Mouse (Mus musculus) spleen, adult 2 months (tissue): ENCODE data around the gene Bpi. TPM values are rescaled to one million over a fixed set of nuclear protein-coding genes. Genes with fewer than 3 reads are reported as not detected.

Experiments
- DNase-seq, 2 experiments: peaks; one replicate each; pipeline versions ENCODE4 v3.0.0 to v3.0.0-alpha.2; 2012 to 2021; ENCODE audit warnings: low spot score in 2 of 2, low read depth in 1 of 2
- H3K27ac ChIP-seq: fragments of 200-500 bp; 2 replicates; pipeline ENCODE4 v1.5.1; 2012; ENCODE audit warnings: low read length, inconsistent platforms; ENCODE audit not compliant: insufficient read depth
- H3K27me3 ChIP-seq: fragments of 200-500 bp; 2 replicates; pipeline ENCODE4 v1.6.1; 2012; ENCODE audit warnings: mild to moderate bottlenecking, moderate library complexity, low read length, inconsistent platforms; ENCODE audit not compliant: control insufficient read depth, insufficient read depth
- H3K36me3 ChIP-seq: fragments of 200-500 bp; 2 replicates; pipeline ENCODE4 v1.6.1; 2012; ENCODE audit warnings: mild to moderate bottlenecking, low read length, inconsistent platforms; ENCODE audit not compliant: control insufficient read depth, insufficient read depth
- H3K4me1 ChIP-seq: fragments of 200-500 bp; 2 replicates; pipeline ENCODE4 v1.6.1; 2011; ENCODE audit warnings: inconsistent platforms; ENCODE audit not compliant: control insufficient read depth, insufficient read depth, insufficient read length
- H3K4me3 ChIP-seq: fragments of 200-500 bp; 2 replicates; pipeline ENCODE4 v1.5.1; 2011; ENCODE audit warnings: mild to moderate bottlenecking, inconsistent platforms; ENCODE audit not compliant: insufficient read depth, insufficient read length; ENCODE audit errors: extremely low read depth
- CTCF ChIP-seq: fragments of 200-500 bp; IDR thresholded peaks from 2 replicates; pipeline ENCODE4 v1.5.1; 2011; ENCODE audit warnings: mild to moderate bottlenecking, inconsistent platforms; ENCODE audit not compliant: insufficient read depth, insufficient read length, insufficient replicate concordance; ENCODE audit errors: extremely low read depth
- POLR2A ChIP-seq: fragments of 200-500 bp; IDR thresholded peaks from 2 replicates; pipeline ENCODE4 v1.6.1; 2011; ENCODE audit warnings: low read depth, low read length, inconsistent platforms
- WGBS: fragments of 180-500 bp; shearing (Covaris S2); methylation state at CpG from one replicate; pipeline ENCODE4 v1.1.7; 2018; 5-methylcytosine and 5-hydroxymethylcytosine counted together
- polyA plus RNA-seq: library from polyadenylated mRNA; depleted of rRNA; stranded (reverse); fragments of >200 nt; gene quantifications from 2 replicates; pipeline ENCODE4 v1.2.3, GENCODE M21; 2012

The Bpi gene
- polyA plus RNA-seq, 1 experiment = not detected

- H3K27ac ChIP-seq = no peak overlapping the region
- no peaks in the 10 kb centered on the region for H3K4me1 ChIP-seq
- no peaks in the 10 kb centered on the region for H3K36me3 ChIP-seq
- no peak for DNase-seq
- no peaks in the 10 kb centered on the region for H3K27me3 ChIP-seq
- H3K4me3 ChIP-seq = no peak overlapping the region
- WGBS = 80% methylated on average over 5 of the region's 5 CpGs
- no peak for TF ChIP-seq POLR2A
- no peak for TF ChIP-seq CTCF
Measured at GRCm38 (mm10) chr2:158241126-158241738, 16.7 kb upstream of the Bpi start.

GRCm38 (mm10) chr2:158242170-158242896 is 15.6 kb upstream of the Bpi start:
- Histone ChIP-seq H3K27ac (no peak overlapping the region), H3K4me3 (no peak overlapping the region), H3K36me3 (no peaks in the 10 kb centered on the region), H3K27me3 (no peaks in the 10 kb centered on the region), H3K4me1 (no peaks in the 10 kb centered on the region)
- TF ChIP-seq POLR2A (no peak), CTCF (no peak)
- 88% methylated on average over 18 of the region's 18 CpGs for WGBS
- no peak for DNase-seq

GRCm38 (mm10) chr2:158243129-158243870 is 14.6 kb upstream of the Bpi start:
- Histone ChIP-seq H3K36me3 (no peaks in the 10 kb centered on the region), H3K27ac (no peak overlapping the region), H3K4me3 (no peak overlapping the region), H3K27me3 (no peaks in the 10 kb centered on the region), H3K4me1 (no peaks in the 10 kb centered on the region)
- WGBS = 82% methylated on average over 18 of the region's 18 CpGs
- TF ChIP-seq POLR2A = no peak
- no peak for TF ChIP-seq CTCF
- no peak for DNase-seq

GRCm38 (mm10) chr2:158245072-158245817 is 12.6 kb upstream of the Bpi start:
- no peaks in the 10 kb centered on the region for H3K36me3 ChIP-seq
- DNase-seq = no peak
- 87% methylated on average over 4 of the region's 4 CpGs for WGBS
- H3K27ac ChIP-seq = no peak overlapping the region
- TF ChIP-seq CTCF = no peak
- TF ChIP-seq POLR2A = no peak
- no peaks in the 10 kb centered on the region for H3K27me3 ChIP-seq
- no peak overlapping the region for H3K4me3 ChIP-seq
- H3K4me1 ChIP-seq = no peaks in the 10 kb centered on the region

GRCm38 (mm10) chr2:158247852-158248251 is 10.0 kb upstream of the Bpi start:
- Histone ChIP-seq H3K36me3 (no peaks in the 10 kb centered on the region), H3K27me3 (no peaks in the 10 kb centered on the region), H3K4me3 (no peak overlapping the region), H3K4me1 (no peaks in the 10 kb centered on the region), H3K27ac (no peak overlapping the region)
- no peak for DNase-seq
- 88% methylated on average over 6 of the region's 6 CpGs for whole genome bisulfite sequencing
- TF ChIP-seq CTCF = no peak
- no peak for TF ChIP-seq POLR2A

- no peak overlapping the region for H3K4me3 ChIP-seq
- DNase-seq = no peak
- H3K4me1 ChIP-seq = no peaks in the 10 kb centered on the region
- 62% methylated on average over 7 of the region's 7 CpGs for WGBS
- no peaks in the 10 kb centered on the region for H3K36me3 ChIP-seq
- H3K27me3 ChIP-seq = no peaks in the 10 kb centered on the region
- TF ChIP-seq CTCF (no peak), POLR2A (no peak)
- H3K27ac ChIP-seq = no peak overlapping the region
Measured at GRCm38 (mm10) chr2:158248318-158248717, 9.6 kb upstream of the Bpi start.
